Mouse (Mus musculus) c-Kit-positive CD71-positive TER-119-negative erythroid progenitor cells, embryonic 14.5 days (primary cell): Measurements from ENCODE around the gene Nudt22.
A peak's percentile ranks its signal among the peaks of the same experiment; 100 is the strongest.

Source experiments
- DNase-seq: peaks from one replicate; pipeline ENCODE4 v3.0.0-alpha.2; 2013; ENCODE audit warnings: low read depth

Gene Nudt22

DNA sequence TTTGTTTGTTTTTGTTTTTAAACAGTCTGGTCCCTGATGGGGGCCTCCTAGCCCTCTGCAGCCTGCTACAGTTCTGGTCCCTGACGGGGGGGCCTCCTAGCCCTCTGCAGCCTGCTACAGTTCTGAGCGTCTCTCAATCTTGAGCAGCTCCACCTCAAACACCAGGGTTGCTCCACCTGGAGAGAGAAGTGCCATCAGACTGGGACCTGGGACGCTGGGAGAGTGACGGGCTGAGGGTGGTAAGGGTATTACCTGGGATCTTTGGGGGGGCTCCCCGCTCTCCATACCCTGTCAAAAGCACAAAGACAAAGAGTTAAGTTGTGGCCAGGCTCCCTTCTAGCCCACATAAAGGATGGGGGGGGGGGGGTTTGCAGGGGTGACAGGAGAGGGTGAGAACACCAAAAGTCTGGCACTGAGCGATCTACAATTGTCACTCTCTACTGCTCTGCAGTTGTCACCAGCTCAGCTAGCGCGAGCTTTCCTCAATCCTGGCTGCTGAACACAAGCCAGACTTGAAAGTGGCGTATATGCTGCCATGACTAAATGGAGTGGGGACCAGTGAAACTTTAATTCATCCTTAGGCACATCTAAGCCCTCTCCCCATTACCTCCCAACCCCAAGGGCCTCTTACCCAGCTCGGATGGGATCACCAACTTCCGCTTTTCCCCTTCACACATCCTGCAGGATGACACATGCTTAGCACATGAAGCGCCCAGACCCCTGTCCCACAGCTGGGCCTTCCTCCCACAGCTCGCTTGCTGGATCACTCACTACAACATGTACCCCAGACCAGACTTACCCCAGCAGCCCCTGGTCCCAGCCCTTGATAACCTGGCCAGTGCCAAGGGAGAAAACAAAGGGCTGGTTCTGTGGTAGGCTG is 17.9 kb downstream of the Nudt22 start:
- DNase-seq: no peak

DNA sequence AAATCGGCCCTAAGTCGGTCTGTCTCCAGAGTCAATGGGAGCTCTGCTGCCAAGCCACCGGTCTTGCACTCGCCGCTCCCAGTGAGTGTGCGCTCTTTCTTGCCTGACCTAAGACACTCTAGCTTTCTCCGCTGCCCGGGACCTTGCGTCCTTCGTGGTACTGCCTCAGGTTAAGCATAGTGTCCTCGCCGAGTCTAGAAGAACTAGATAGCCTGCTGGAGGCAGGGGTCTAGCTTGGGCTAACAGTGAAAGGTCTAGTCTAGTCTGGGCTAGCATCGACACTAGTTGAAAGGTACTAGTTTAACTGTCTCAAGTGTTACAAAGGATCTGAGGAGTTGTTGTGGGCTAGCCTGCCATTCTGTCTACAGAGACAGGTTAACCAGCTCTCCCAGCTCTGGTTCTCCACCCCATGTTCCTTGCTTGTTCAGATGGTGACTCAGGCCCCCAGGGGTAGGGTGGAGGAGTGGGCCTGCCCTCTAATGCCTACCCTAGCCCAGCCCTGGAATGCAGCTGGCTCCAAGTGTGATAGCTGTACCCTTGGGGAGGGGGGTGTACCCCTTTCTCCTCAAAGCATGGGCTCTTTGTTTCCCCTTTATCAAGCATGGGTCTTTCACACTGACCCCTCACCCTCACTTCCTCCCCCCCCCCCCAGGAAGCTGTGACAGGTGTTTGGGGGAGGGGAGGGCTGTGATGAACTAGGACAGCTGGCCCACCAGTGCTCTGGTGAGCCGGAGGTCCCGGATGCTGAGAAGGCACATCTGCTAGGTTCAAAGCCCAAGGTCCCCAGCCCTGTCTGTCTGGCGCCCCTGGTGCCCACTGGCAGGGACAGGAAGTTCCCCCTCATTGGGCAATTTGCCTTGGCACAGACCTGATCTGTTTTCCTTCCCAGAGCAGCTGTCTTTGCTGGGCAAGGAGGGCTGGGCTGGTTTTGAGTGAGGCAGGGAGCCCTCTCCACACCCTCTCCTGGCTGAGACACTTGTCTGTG is 20.1 kb downstream of the Nudt22 start, which contains the start of gene Plcb3:
TSS of gene Plcb3 (minus strand) at position 934 of the 985 bp plus-strand sequence.
- no peak for DNase-seq

DNA sequence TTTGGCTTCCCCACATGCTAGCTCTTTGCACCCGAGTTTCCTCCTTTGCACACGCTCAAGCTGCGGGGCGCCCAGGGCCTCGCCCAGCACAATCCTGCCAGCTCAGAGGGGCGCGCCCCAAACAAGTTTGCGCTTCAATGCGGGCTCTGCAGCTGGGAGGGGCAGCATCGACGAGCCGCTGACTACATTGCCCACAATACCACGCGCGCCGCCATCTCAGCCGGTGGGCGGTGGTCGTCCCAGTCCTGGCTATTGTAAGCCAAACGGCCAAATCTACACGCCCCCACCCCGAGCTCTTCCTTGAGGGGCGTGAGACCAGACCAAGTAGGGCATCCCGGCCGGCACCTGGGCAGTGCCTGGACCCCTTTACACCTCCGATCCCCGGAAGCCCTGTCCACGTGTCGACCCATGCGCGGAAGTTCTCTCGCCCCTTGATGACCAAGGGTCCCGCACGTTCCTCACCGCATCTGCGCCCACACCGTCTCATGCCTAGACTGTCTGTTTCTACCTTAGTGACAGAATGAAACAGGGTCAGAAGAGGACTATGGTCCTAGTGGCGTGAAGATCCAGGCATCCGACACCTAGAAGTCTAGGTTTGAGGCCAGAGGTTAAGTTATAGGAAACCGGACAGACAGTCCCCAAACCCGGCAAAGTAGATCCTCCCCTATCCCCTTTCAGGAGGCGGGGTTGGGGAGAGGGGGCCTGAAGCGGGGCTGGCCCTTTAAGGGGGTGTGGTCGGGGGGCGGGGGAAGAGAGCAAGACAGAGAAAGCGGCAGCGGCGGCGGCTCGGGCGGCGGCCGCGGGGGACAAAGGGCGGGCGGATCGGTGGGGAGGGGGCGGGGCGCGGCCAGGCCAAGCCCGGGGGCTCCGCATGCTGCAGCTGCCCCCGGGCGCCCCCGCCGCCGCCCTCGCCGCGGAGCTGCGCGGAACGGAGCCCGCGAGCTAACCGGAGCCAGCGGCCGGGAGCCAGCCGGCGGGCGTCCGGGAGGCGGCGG is 21.4 kb downstream of the Nudt22 start, which contains the start of gene Ppp1r14b:
TSS of gene Ppp1r14b (plus strand) at position 758 of the 995 bp plus-strand sequence.
- peak; percentile 91 for DNase-seq

DNA sequence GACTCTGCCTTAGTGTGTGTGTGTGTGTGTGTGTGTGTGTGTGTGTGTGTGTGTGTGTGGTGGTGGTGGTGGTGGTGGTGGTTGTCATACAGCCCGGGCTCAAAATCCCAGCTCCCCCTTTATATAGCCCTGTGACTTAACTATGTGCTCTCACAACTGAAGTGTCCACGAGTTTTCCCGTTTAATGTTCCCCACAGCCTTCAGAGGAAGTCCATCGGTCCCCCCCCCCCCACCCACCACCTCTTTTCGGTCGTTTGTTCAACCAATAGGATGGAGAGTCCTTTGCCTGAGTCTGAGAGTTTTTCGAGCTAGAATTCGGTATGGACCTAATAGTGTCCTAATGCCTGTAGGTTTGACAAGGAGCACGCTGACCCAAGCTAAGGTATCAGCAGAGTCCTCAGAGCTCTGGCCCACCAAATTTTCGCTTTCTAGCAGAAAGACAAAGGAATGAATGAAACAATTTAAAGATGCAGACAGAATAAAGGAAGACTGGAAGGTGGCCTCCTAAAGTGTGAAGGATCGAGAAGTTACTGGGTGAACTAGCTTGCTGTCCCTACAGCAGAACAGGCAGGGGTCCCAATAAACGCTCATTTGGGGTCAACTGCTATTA is 22.2 kb downstream of the Nudt22 start:
- no peak for DNase-seq

DNA sequence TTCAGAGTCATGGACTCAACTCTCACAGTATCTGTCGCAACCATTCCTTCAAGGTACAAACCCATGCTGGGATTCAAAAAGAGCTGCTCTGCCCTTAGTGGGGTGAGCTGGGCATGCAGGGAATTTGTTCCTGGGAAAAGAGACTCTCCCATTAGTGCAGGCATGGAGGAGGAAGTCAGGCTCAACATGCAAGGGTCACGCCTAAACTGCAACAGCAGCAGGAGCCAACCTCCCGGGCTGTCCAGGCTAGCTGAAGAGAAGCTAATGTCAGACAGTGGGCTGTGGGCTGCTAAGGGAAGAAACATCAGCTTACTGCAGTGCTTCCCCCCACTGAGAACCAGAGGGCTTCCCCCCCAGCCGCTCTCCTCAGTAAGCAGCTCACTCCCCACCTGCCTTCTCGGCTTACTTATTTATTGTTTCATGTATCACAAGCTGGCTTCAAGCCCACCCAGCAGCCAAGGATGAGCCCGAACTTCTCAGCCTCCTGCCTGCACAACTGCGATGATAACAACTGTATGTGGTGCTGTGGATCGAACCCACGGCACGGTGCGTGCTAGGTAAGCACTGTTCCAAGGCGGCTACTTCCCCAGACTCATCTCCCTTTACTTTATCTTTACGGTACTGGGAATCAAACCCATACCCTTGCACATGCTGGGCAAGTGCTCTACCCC is 23.5 kb downstream of the Nudt22 start:
- no peak for DNase-seq

DNA sequence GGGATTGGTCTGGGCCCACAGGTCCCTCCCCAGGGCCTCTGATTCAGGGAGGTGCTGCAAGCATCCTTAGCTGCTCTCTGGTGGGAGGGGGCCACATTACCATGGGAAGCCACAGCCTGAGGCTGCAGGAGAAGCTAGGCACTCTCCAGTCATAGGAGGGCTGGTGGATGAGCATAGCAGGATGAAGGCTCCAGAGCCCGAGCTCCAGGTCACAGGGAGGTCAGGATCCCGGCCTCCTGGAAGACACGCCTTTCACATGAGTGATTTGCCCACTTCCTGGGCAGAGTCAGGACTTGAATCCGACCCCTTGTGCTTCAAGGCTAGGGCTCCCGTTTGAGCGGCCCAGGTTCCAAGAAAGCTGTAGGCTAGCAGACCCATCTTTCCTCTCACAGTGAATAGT is 24.3 kb downstream of the Nudt22 start:
- DNase-seq: no peak

DNA sequence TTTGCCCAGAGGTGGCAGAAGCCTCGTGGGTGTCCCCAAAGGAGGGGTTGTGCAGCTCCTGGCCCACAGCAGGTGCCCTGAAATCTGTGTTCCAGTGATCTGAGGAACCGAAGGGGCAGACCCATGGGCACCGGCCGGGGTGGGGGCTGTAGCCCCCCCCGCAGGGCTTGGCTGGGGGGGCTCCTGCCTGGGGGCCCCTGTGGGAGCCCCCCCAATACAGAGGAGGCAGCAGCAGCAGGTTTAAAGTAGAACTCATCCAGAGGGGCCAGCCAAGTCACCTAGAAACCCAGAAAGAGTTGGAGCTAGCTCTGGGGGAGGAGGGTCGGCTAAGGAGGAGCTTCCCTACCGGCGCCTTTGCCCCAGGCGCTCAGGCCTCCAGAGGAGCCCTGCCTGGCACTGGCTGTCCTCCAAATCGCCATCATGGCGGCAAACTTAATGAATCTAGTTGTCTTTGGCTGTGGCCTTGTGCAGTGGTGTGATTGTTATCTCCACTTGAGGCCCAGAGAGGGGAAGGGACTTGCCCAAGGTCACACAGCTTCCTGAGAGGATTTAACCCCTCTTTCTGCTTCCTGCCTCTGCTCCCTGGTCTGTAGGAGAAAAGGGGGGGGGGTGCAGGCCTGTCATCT is 25.3 kb downstream of the Nudt22 start:
- DNase-seq: no peak

DNA sequence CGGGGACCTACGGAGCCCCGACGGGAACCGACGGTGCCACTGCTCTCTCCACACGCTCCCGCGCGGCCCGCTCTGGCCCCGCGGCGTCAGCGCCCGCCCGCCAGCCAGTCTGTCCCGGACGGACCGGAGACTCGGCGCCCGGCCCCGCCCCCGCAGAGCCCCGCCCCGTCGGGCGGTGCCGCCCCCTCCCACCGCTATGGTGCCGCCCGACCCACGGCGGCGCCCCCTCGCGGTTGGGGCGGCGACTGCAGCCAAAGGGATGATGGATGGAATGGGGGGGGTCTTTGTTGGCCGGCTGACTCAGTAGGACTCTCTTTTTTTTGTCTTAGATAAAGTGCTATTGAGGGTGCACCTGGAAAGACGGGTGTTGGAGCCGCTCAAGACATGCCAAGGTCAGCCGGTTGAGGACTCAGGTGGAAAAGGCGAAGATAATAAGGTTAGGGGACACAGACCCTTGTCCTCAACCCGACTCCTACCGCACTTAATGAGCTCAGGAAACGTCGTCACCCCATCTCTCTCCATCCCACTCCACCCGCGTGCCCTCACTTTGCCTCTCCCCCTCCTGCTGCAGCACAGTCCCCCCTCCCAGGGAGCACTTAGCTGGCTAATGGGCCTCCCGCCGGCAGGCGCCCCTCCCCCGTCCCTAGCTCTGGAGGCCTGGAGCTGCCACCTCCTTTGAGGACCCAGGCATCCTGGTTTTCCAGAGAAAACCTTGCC is 26.1 kb downstream of the Nudt22 start:
- DNase-seq: no peak

DNA sequence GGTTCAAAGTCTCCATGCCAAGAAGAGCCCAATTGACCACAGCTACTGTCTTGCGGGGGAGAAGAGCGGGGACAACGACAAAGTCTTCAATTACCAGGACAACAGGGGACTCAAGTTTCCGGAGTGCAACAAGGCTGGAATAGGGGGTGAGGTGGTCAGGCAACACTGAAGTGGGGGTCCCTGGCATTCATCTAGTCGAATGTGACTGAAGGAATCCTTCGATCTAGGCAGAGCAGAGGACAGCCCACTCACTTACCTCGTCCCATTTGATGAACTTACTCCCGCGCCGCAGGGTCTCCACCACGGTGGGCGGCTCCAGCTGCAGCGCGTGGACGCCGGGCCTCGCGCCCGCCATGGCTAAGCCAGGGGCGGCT is 26.6 kb downstream of the Nudt22 start:
- no peak for DNase-seq

DNA sequence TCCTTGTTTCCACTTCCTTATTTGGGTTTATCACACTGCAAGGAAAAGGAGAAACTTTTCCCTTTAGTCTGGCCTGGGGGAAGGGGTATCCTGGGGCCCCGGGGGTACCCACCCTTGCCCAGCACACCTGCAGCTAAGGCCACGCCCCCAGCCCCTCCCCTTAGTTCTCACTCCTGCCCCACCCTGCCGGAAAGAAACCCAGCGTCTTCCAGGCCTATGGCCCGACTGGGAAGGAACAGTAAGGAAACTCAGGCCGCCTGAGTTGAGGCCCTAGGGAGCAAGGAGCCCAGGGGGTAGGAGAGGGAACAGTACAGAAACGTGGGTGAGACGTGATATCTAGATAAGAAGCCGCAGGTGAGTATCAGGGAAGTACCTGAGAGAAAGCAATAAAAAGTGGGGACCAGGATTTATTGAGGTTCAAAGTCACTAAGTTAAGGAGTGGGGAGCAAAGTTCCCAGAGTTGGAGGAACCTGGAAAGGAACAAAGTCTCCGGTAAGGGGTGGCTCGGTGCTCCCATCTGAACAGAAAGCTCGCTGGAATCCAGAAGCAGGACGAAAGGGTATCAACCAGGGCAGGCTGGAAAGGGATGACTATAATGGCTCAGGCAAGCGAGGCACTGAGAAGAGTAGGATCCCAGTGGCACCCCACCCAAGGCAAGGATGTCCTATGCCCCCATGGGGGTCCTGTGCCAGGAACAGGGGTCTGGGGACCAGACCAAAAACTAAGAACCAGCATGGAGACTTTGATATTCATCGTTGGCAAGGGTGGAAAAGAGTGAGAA is 27.2 kb downstream of the Nudt22 start:
- no peak for DNase-seq

DNA sequence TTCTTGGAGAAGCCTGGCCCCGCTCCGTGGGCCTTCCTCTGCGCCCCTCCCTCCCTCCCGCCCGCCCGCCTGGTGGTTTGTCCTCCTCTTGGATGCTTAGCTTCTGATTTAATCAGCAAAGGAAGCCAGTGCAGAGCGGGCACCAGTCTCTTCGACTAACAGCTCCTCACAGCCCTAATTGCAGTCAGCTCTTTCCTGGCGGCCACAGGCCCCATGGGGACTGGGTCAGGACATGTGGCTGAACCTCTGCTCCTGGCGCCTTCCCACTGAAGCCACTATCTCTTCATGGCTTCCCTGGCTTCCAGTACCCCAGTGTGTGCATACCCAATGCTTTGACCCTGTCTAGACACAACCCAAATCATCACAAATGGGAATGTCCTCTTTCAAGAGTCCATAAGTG is 39.5 kb downstream of the Nudt22 start:
- DNase-seq: no peak

DNA sequence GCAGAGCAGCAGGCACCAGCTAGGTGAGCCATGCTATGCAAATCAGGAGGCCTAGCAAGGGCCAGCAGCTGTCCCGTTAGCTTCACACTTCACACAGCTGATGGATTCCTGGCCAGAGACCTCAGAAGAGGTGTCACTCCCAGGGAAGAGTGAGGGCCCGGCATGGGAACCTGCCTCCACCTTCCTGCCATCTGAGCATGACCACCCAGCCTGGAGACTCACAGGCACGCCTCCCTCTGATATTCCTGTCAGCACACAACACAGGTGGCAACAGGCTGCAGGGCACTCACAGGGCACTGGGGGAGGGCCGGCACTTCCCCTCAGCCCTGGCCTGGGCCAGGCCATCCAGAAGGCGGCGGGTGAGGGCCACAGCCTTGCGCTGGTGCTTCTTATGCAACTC is 40.5 kb downstream of the Nudt22 start:
- DNase-seq: no peak

DNA sequence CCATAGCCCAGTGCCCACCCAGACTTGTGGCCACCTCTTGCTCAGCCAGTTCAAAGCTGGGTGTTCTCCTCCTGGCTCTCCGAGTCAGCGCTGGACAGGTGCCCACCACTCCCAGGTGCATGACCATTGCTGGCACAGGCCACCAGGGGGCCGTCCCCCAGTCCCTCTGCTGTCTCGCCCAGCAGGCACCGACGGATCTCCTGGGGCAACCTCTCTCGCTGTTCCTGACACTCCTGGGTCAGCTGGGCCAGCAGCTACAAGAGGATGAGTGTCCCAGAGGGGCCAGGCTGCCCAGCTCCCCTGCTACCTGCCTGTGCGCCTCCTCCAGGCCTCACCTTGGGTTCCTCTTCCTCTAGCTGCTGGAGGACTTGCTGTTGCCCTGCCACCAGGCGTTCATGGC is 41.9 kb downstream of the Nudt22 start:
- DNase-seq: no peak

DNA sequence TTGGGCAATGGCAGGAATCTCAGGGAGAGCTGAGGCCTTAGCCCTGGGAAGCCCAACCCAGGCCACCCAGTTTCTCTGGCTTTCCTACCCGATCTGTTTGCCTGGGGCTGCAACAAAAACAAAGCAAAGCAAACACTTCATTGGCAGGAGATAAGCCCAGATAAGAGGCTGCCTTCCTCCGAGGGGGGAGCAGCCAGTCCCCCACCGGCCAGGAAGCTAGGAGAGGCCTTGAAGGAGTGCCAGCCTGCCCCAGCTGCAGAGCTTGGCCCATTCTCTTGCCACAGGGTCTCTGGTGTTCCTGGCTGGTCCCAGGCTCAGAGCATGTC is 43.2 kb downstream of the Nudt22 start:
- DNase-seq: no peak

DNA sequence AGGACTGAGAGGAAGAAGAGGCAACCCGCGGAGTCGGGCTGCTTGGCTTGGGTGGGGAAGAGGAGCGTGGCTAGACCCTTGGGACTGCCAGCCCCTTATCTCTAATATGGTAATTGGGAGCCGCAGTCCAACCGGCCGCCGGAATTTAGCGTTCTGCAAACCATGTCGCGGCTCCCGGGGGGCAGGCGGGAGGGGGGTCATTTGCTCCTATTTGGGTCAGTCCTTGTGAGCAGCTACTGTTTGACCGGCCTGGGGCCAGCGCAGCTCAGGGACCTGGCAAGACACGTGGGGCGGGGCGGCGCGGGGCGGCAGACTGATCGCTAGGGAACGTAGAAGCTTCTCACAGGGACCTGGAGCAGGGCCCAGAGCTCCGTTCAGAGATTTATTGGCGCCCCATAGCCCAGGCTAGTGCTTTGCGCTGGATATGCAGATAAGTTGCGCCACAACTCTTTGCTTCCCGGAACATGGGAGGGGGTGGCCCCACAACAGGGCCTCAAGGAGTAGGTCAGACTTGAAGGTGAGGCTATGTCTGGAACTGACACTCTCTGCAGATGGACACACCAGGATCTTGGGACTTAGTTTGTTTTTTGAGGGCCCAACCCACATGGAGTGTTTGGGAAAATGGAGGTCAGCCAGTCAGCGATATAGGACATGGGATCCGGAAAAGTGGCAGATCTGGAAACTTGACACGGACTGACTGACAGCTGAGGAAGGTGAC is 43.8 kb downstream of the Nudt22 start:
- DNase-seq: no peak

DNA sequence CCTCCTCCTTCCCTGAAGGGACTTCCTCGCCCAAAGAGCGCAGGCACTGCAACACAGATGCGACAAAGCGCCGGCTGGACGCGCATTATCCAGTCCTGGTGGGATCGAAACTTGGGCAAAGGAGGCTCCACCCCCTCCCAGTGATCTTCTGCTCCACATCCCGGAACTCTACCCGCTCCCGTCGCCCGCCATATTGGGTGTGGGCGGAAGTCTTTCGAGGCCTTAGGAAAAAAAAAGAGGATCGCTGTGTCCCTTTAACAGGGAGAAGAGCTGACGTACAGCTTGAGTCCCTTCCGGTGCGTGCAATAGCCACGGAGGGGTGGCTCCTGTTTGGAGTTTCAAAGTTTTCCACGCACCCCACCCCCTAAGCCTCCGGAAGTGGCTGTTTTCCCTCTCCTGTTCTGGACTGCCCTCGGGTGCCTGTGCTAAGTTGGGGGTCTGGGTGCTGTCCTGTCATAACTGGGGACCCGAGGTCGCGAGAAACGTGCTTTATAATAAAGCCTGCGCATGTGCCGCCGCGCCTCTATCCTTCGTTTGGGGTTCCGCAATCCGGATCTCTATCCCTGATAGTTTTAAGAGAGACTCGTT is 44.4 kb downstream of the Nudt22 start:
- peak; percentile 79 for DNase-seq

DNA sequence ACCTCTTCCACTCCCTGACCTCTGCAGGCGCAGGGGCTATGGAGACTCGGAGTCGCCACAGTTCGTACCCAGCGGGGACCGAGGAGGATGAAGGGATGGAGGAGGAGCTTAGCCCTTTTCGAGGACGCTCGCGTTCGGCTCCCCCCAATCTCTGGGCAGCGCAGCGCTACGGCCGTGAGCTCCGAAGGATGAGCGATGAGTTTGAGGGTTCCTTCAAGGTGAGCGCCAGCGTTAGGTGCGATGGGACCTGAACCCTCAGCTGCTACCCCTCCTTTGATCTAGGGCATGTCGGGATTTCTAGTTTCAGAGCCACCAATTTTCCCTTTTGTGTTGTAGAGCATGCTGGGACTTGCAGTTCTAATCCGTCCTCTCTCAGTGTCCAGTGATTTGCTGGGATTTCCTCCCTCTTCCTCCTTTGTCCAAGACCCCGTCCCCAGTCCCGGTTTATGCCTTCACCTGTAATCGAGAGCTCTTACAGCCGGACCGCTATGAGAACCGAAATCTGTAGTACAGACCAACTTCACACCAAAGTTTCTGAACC is 45.2 kb downstream of the Nudt22 start:
- no peak for DNase-seq
